Mouse (Mus musculus): ENCODE measurements around the gene Mms22l.

GRCm38 (mm10) chr4:24626686-24627085, 130.4 kb downstream of the Mms22l start:
- TF ChIP-seq POLR2A (IDR thresholded peaks at IDR 0.05; ENCODE audit: low read depth, low read length) = no peak
- no peak for TF ChIP-seq CTCF (IDR thresholded peaks at IDR 0.05; ENCODE audit: extremely low read depth, insufficient read length, insufficient replicate concordance, low read depth, low read length)
